Mouse (Mus musculus) liver, embryonic 16.5 days (tissue): ENCODE measurements around the gene Adamts1. TPM values are rescaled to one million over a fixed set of nuclear protein-coding genes. Genes with fewer than 3 reads are reported as not detected.
A peak's percentile ranks its signal among the peaks of the same experiment; 100 is the strongest.

Source experiments
- ATAC-seq: fragments of 200-750 bp; cut with Nextera tagmentation; 2 replicates; pipeline ENCODE4 v1.8.0; 2017; ENCODE audit warnings: low read depth, mild to moderate bottlenecking, moderate number of reproducible peaks, moderate library complexity
- H3K27ac ChIP-seq: fragments of 300-500 bp; sonication (generic); 2 replicates; pipeline ENCODE4 v1.5.1; 2014; ENCODE audit warnings: mild to moderate bottlenecking, low read length
- H3K27me3 ChIP-seq: fragments of 300-500 bp; sonication (generic); 2 replicates; pipeline ENCODE4 v1.6.1; 2014; ENCODE audit warnings: low read depth, low read length, mixed read lengths; ENCODE audit not compliant: control insufficient read depth, insufficient read depth
- H3K36me3 ChIP-seq: fragments of 300-500 bp; sonication (generic); 2 replicates; pipeline ENCODE4 v1.6.1; 2014; ENCODE audit warnings: mild to moderate bottlenecking; ENCODE audit not compliant: control insufficient read depth, insufficient read depth
- H3K4me1 ChIP-seq: fragments of 300-500 bp; sonication (generic); 2 replicates; pipeline ENCODE4 v1.6.1; 2014; ENCODE audit warnings: low read depth, low read length, mixed read lengths; ENCODE audit not compliant: control insufficient read depth
- H3K4me2 ChIP-seq: fragments of 300-500 bp; sonication (generic); 2 replicates; pipeline ENCODE4 v1.6.1; 2014; ENCODE audit warnings: low read depth, low read length, mixed read lengths
- H3K4me3 ChIP-seq: fragments of 300-500 bp; sonication (generic); 2 replicates; pipeline ENCODE4 v1.5.1; 2014; ENCODE audit warnings: low read depth, mild to moderate bottlenecking, low read length
- H3K9ac ChIP-seq: fragments of 300-500 bp; sonication (generic); 2 replicates; pipeline ENCODE4 v1.6.1; 2014; ENCODE audit warnings: low read depth, low read length
- H3K9me3 ChIP-seq: fragments of 300-500 bp; sonication (generic); replicated peaks from 2 replicates; pipeline ENCODE4 v1.6.1; 2016; ENCODE audit warnings: low read length; ENCODE audit not compliant: control insufficient read depth
- WGBS: fragments of 180-500 bp; shearing (Covaris S2); extraction: QIAGEN DNeasy Blood & Tissue Kit; methylation state at CpG from one replicate; pipeline ENCODE4 v1.1.7; 2014; ENCODE audit not compliant: insufficient replicate concordance; 5-methylcytosine and 5-hydroxymethylcytosine counted together
- polyA plus RNA-seq: library from polyadenylated mRNA; unstranded; fragments of >200 nt; fragmentation: Nextera tagmentation; extraction: Ambion mirVana; gene quantifications from 2 replicates; pipeline ENCODE4 v1.2.1, GENCODE M21; 2015

Gene Adamts1
- polyA plus RNA-seq, 1 experiment from 2014 or later = 9.4 TPM

DNA sequence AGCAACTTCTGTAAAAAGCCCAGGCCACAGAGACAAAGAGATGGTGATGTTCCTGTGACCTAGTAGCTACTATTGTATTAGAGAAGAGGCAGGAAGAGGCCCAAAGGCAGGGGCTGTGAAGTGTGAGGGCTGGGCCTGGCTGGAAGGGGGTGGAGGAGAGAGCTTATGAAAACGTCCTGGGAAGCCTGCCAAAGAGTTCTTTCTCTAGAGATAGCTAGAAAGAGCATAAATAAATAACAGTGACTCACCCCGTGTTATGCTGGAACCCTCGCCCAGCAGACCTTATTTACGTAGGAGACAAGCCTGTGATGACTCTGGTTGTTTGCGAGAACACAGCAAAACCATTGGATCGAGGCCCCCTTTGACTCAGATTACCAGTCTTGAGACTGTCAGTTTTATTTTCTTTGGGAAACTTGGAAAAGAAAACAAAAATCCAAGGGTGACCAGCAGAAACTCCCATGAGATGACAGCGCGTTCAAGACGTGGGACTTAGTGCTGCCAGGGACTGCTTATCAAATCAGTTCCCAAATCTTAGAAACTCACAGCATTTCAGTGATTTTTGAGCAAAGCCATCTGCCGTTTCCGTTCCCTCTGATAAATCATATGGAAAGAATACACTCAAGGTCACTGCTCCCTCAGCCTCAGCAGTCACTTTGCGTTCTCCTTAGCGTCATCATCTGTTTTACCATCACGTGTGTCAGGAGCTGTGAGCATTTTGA lies 46.7 kb downstream of the Adamts1 start:
- Histone ChIP-seq H3K9me3 (no peaks in the 10 kb centered on the region), H3K4me1 (no peaks in the 10 kb centered on the region), H3K27me3 (no peaks in the 10 kb centered on the region), H3K36me3 (no peaks in the 10 kb centered on the region), H3K4me3 (no peak overlapping the region), H3K9ac (no peak overlapping the region), H3K27ac (no peak overlapping the region), H3K4me2 (no peak overlapping the region)
- WGBS = 51% methylated on average over 14 of the region's 14 CpGs
- peak; percentile 74 for ATAC-seq

- Histone ChIP-seq H3K27ac (no peak overlapping the region), H3K9me3 (no peaks in the 10 kb centered on the region), H3K9ac (no peak overlapping the region), H3K36me3 (no peaks in the 10 kb centered on the region), H3K4me3 (no peak overlapping the region), H3K4me1 (no peaks in the 10 kb centered on the region), H3K4me2 (no peak overlapping the region), H3K27me3 (no peaks in the 10 kb centered on the region)
- no peak for ATAC-seq
- WGBS = 73% methylated on average over 6 of the region's 6 CpGs
Measured at GRCm38 (mm10) chr16:85749335-85749734, 53.6 kb downstream of the Adamts1 start.

- ATAC-seq = no peak
- Histone ChIP-seq H3K4me1 (no peaks in the 10 kb centered on the region), H3K9ac (no peak overlapping the region), H3K27me3 (no peaks in the 10 kb centered on the region), H3K4me3 (no peak overlapping the region), H3K4me2 (no peak overlapping the region), H3K27ac (no peak overlapping the region), H3K9me3 (no peaks in the 10 kb centered on the region), H3K36me3 (no peaks in the 10 kb centered on the region)
- WGBS = 65% methylated on average over 16 of the region's 16 CpGs
Measured at GRCm38 (mm10) chr16:85747589-85748360, 55.1 kb downstream of the Adamts1 start.

- Histone ChIP-seq H3K4me2 (no peak overlapping the region), H3K9me3 (no peaks in the 10 kb centered on the region), H3K4me1 (no peaks in the 10 kb centered on the region), H3K4me3 (no peak overlapping the region), H3K9ac (no peak overlapping the region), H3K27me3 (no peaks in the 10 kb centered on the region), H3K27ac (no peak overlapping the region), H3K36me3 (no peaks in the 10 kb centered on the region)
- WGBS = 52% methylated on average over 3 of the region's 3 CpGs
- ATAC-seq = no peak
Measured at GRCm38 (mm10) chr16:85746386-85746785, 56.5 kb downstream of the Adamts1 start.

Other genes starting within 250 kb of the Adamts1 start
- gene Cyyr1, start 249.7 kb downstream of the Adamts1 start, polyA plus RNA-seq = 0.52 and 0.60 TPM in 2 replicates
- gene Adamts5, start 98.7 kb upstream of the Adamts1 start, polyA plus RNA-seq = 0.40 and 0.51 TPM in 2 replicates